In genomic region chr11:75572301-75572791, GRCm38 (mm10) we compare ENCODE assay signal across 8 mouse cellular contexts. TPM values are rescaled to one million over a fixed set of nuclear protein-coding genes. Genes with fewer than 3 reads are reported as not detected.
A peak's percentile ranks its signal among the peaks of the same experiment; 100 is the strongest.
DNase-seq lines count a peak whose midpoint lies in the region; ATAC-seq lines count a peak whose summit lies in the region.

No protein-coding gene starts in this region.

- H3K36me3 ChIP-seq in megakaryocyte, embryonic 14.5 days (replicated peaks; ENCODE audit: low read length): peaks cover 85% of the 10 kb centered on the region
- no peaks in the 10 kb centered on the region for H3K36me3 ChIP-seq in limb, embryonic 12.5 days

- peak overlapping the region; percentile 69 for H3K4me3 ChIP-seq in megakaryocyte, embryonic 14.5 days (replicated peaks)
- H3K4me3 ChIP-seq in limb, embryonic 12.5 days (replicated peaks): 0 out of 2 replicates have a peak overlapping the region, but pooled peaks have one; percentile 2

- 0 out of 2 replicates have a peak overlapping the region, but pooled peaks have one; percentile 46 for H3K9ac ChIP-seq in limb, embryonic 12.5 days (replicated peaks)

- peak; percentile 73 for DNase-seq in cerebellum, adult 9-11 months
- DNase-seq in right cerebral cortex, adult 2 months (ENCODE audit: low spot score in 2 of 2): peak; percentile 44 to 49
- DNase-seq in urinary bladder, postnatal 36 days (ENCODE audit: low spot score in 2 of 2): no peak
- DNase-seq in gastrocnemius, postnatal 14 days: no peak

- H3K27ac ChIP-seq in limb, embryonic 12.5 days: peak overlapping the region; percentile 60; the same call in 1 of the 2 replicates

- peaks cover 10% of the 10 kb centered on the region for H3K27me3 ChIP-seq in megakaryocyte, embryonic 14.5 days (replicated peaks)
- no peaks in the 10 kb centered on the region for H3K27me3 ChIP-seq in limb, embryonic 12.5 days

- WGBS in limb, embryonic 12.5 days: 24% methylated on average over 10 of the region's 10 CpGs

- H3K4me2 ChIP-seq in limb, embryonic 12.5 days: peak overlapping the region; percentile 32; the same call in 1 of the 2 replicates

- no peaks in the 10 kb centered on the region for H3K9me3 ChIP-seq in megakaryocyte, embryonic 14.5 days
- H3K9me3 ChIP-seq in limb, embryonic 12.5 days: no peaks in the 10 kb centered on the region

- peaks cover 74% of the 10 kb centered on the region for H3K4me1 ChIP-seq in megakaryocyte, embryonic 14.5 days
- H3K4me1 ChIP-seq in limb, embryonic 12.5 days (replicated peaks): peaks cover 18% of the 10 kb centered on the region

- intact Hi-C loops in gastrocnemius, postnatal 14 days (cut with DNase I; ENCODE audit: low total_unique reads): loop anchor here (2.0 kb wide), 1 partner anchor 36 kb away; no protein-coding TSS in a partner anchor

- no peak for ATAC-seq in cerebellum, adult (ENCODE audit: insufficient number of reproducible peaks, low FRiP score, low TSS enrichment)
- ATAC-seq in megakaryocyte, adult 5-6 weeks (ENCODE audit: poor library complexity, severe bottlenecking): no peak
- no peak for ATAC-seq in limb, embryonic 12.5 days (ENCODE audit: insufficient number of reproducible peaks, insufficient read depth, low FRiP score, low TSS enrichment, low read depth)

RNA-seq across cellular contexts. Expression of gene Pitpna, which starts 15.6 kb away (rescaled TPM):
- 28.3 and 62.8 TPM in 2 replicates for polyA plus RNA-seq in megakaryocyte, embryonic 14.5 days (2012; ENCODE audit: insufficient read depth, low replicate concordance)
- total RNA-seq in megakaryocyte, adult 5-6 weeks (2015): 387 and 430 TPM in 2 replicates
- total RNA-seq in megakaryocyte, adult 5-6 weeks (2017): 178 and 226 TPM in 2 replicates
- polyA plus RNA-seq in limb, embryonic 12.5 days (2016; fragmentation: Nextera tagmentation; extraction: Ambion mirVana): 80.8 and 89.5 TPM in 2 replicates
- total RNA-seq in gastrocnemius, postnatal 14 days (2021): 100 to 1,000 TPM; 176 to 185 TPM

RNA-seq across cellular contexts. Expression of gene Slc43a2, which starts 40.9 kb away (rescaled TPM):
- 18.9 and 35.4 TPM in 2 replicates for polyA plus RNA-seq in megakaryocyte, embryonic 14.5 days (2012; ENCODE audit: insufficient read depth, low replicate concordance)
- total RNA-seq in megakaryocyte, adult 5-6 weeks (2015): 30.6 and 32.3 TPM in 2 replicates
- total RNA-seq in megakaryocyte, adult 5-6 weeks (2017): 32.2 and 33.5 TPM in 2 replicates
- 3.7 and 4.2 TPM in 2 replicates for polyA plus RNA-seq in limb, embryonic 12.5 days (2016; fragmentation: Nextera tagmentation; extraction: Ambion mirVana)
- 10 to 100 TPM; 25.3 to 30.8 TPM for total RNA-seq in gastrocnemius, postnatal 14 days (2021)

RNA-seq across cellular contexts. Expression of gene Inpp5k, which starts 58.4 kb away (rescaled TPM):
- polyA plus RNA-seq in megakaryocyte, embryonic 14.5 days (2012; ENCODE audit: insufficient read depth, low replicate concordance): 38.5 and 43.3 TPM in 2 replicates
- 76.2 and 79.9 TPM in 2 replicates for total RNA-seq in megakaryocyte, adult 5-6 weeks (2015)
- 44.5 and 46.5 TPM in 2 replicates for total RNA-seq in megakaryocyte, adult 5-6 weeks (2017)
- polyA plus RNA-seq in limb, embryonic 12.5 days (2016; fragmentation: Nextera tagmentation; extraction: Ambion mirVana): 18.6 and 20.1 TPM in 2 replicates
- total RNA-seq in gastrocnemius, postnatal 14 days (2021): 10 to 100 TPM; 17.0 to 23.0 TPM

RNA-seq across cellular contexts. Expression of gene Scarf1, which starts 59.0 kb away (rescaled TPM):
- 27.4 and 42.5 TPM in 2 replicates for polyA plus RNA-seq in megakaryocyte, embryonic 14.5 days (2012; ENCODE audit: insufficient read depth, low replicate concordance)
- 0.41 and 1.1 TPM in 2 replicates for total RNA-seq in megakaryocyte, adult 5-6 weeks (2015)
- 0.66 and 0.85 TPM in 2 replicates for total RNA-seq in megakaryocyte, adult 5-6 weeks (2017)
- polyA plus RNA-seq in limb, embryonic 12.5 days (2016; fragmentation: Nextera tagmentation; extraction: Ambion mirVana): 5.4 and 6.0 TPM in 2 replicates
- total RNA-seq in gastrocnemius, postnatal 14 days (2021): 1 to 10 TPM; 7.1 to 7.2 TPM

Comparison
In these comparisons a context has a peak if more than half of its experiments do, and no peak if none do; other contexts are left out.
1. DNase-seq: peak in cerebellum, adult 9-11 months (single experiment) and right cerebral cortex, adult 2 months (2 of 2); none in urinary bladder, postnatal 36 days (0 of 2) and gastrocnemius, postnatal 14 days (single experiment).